In the genomic region with DNA sequence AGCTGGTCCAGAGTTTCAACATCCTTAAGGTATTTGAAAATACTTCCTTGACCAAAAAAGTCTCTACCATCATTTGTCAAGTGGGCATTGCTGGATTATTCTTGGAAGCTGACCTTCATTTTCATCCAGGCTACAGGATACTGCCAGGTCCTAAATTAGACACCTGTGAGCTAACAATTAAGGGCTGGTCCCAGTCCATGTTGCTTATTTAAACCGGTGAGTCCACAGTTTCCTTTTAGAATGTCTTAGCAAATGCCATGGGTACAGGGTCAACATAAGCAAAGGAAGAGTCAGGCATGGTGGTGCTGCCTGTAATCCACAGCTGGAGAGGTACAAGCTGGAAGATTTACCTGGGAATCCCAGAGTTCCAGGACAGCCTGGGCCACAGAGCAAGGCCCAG, we compare ENCODE assay signal across 13 mouse cellular contexts.
"Had no signal": no experiment of that assay in that cellular context is flagged by ENCODE, and none has a peak within 500 bp of the region (broad histone marks: within the 10 kb centered on the region; RNA-seq: fewer than 3 reads in every experiment).

No protein-coding gene starts in this region.

- H3K27me3 ChIP-seq: liver, embryonic 13.5 days had no signal

- H3K27ac ChIP-seq: left cerebral cortex, adult 2 months; liver, embryonic 13.5 days had no signal

- H3K4me3 ChIP-seq: left cerebral cortex, adult 2 months; liver, embryonic 13.5 days had no signal

- DNase-seq: kidney, postnatal 10 days; kidney, postnatal 36 days; layer of hippocampus, postnatal 36 days; liver, embryonic 13.5 days; lung, adult 2 months; lung, postnatal 14 days; lung, postnatal 4 days; midbrain, embryonic 14.5 days; thymus, adult 2 months; thymus, postnatal 14 days; thymus, postnatal 4 days had no signal

- H3K4me1 ChIP-seq: liver, embryonic 13.5 days had no signal

- H3K36me3 ChIP-seq: liver, embryonic 13.5 days had no signal

- H3K4me2 ChIP-seq: liver, embryonic 13.5 days; midbrain, embryonic 11.5 days had no signal

- H3K9ac ChIP-seq: liver, embryonic 13.5 days had no signal

- H3K9me3 ChIP-seq: liver, embryonic 13.5 days had no signal
